Mouse (Mus musculus): ENCODE measurements around the gene Yrdc. TPM values are rescaled to one million over a fixed set of nuclear protein-coding genes. Genes with fewer than 3 reads are reported as not detected.

Gene Yrdc
- total RNA-seq, 2 experiments from 2014 or later, result 34.3 to 36.6 TPM

Other genes starting within 250 kb of the Yrdc start
- gene 3100002H09Rik, start 239.9 kb upstream of the Yrdc start, total RNA-seq (2021), result 1 to 10 TPM in 1 of 2 experiments, under 1 TPM in 1; 0.66 to 1.3 TPM
- 10 to 100 TPM; 49.2 to 54.0 TPM for gene Pou3f1, start 193.9 kb upstream of the Yrdc start, total RNA-seq (2021)
- gene Utp11, start 157.1 kb upstream of the Yrdc start, total RNA-seq (2021), result 10 to 100 TPM; 16.8 to 18.1 TPM
- gene Fhl3, start 150.0 kb upstream of the Yrdc start, total RNA-seq (2021), result 1 to 10 TPM; 1.2 to 1.4 TPM
- gene Sf3a3, start 135.9 kb upstream of the Yrdc start, total RNA-seq (2021), result 10 to 100 TPM; 35.0 TPM
- 10 to 100 TPM; 42.9 to 47.1 TPM for gene Inpp5b, start 108.8 kb upstream of the Yrdc start, total RNA-seq (2021)
- gene Mtf1, start 48.6 kb upstream of the Yrdc start, total RNA-seq (2021), result 10 to 100 TPM; 26.0 to 29.3 TPM
- 10 to 100 TPM; 79.5 to 89.0 TPM for gene 1110065P20Rik, start 517 bp downstream of the Yrdc start, total RNA-seq (2021)
- 10 to 100 TPM; 51.5 to 52.1 TPM for gene Maneal, start 11.5 kb downstream of the Yrdc start, total RNA-seq (2021)
- gene Epha10, start 30.2 kb downstream of the Yrdc start, total RNA-seq (2021), result 10 to 100 TPM; 39.0 to 42.3 TPM
- 10 to 100 TPM; 21.1 to 24.9 TPM for gene 9930104L06Rik, start 86.4 kb downstream of the Yrdc start, total RNA-seq (2021)
- gene Cdca8, start 88.6 kb downstream of the Yrdc start, total RNA-seq (2021), result 1 to 10 TPM; 1.3 to 1.8 TPM
- gene Rspo1, start 135.8 kb downstream of the Yrdc start, total RNA-seq (2021), result 1 to 10 TPM; 8.2 to 8.3 TPM
- 10 to 100 TPM; 54.8 to 62.3 TPM for gene Gnl2, start 165.9 kb downstream of the Yrdc start, total RNA-seq (2021)
- 1 to 10 TPM in 1 of 2 experiments, under 1 TPM in 1; 0.84 to 1.1 TPM for gene Dnali1, start 215.0 kb downstream of the Yrdc start, total RNA-seq (2021)
- 10 to 100 TPM; 13.8 to 15.4 TPM for gene Snip1, start 216.0 kb downstream of the Yrdc start, total RNA-seq (2021)
- 100 to 1,000 TPM; 113 to 118 TPM for gene Meaf6, start 234.5 kb downstream of the Yrdc start, total RNA-seq (2021)

Measured in layer of hippocampus, adult 18-20 months (tissue).